Mouse (Mus musculus): ENCODE data around the gene Fgfr2.

DNA sequence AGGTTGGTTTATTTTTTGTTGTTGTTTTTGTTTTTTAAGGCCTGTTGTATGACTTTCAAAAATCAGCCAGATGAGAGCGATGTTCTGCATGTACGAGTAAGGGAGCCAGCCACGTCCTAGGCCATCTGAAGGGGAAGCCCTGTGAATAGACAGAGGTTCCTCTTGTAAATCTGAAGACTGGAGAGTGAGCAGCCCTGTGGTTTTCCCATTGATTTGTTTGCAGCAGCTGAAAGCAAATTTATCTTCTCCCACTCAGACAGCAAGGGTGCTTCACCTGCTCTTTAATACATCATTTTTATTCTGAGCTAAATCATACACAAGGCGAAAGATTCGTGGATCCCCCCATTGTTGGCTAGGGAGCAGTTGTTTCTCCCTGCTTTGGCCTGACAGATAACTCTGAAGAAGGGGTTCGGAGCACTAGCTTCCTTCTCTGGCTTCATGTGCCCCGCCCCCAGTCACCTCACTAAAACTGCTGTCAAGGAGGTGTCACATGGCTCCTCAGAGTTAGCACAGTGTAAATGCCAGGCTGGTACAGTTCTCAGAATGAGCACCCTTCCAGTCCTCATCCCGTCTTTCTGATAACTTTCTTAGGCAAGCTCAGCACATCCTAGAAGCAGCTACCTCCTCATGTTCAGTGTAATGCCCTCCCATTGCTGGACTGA, 818.6 kb downstream of the Fgfr2 start:
- TF ChIP-seq POLR2A (IDR thresholded peaks at IDR 0.05; ENCODE audit: low read depth, low read length) (no peak), CTCF (IDR thresholded peaks at IDR 0.05; ENCODE audit: borderline replicate concordance, insufficient read depth, low read length) (no peak)
